Mouse (Mus musculus) Patski (cell line): ENCODE data around the gene Fpr1. TPM values are rescaled to one million over a fixed set of nuclear protein-coding genes. Genes with fewer than 3 reads are reported as not detected.
"Not testable (repeated sequence)": the region's sequence is repeated elsewhere in the genome, so short reads cannot be mapped to it uniquely, and the experiment has no call there.

Source experiments
- ATAC-seq: fragments of 100-300 bp; one replicate; pipeline ENCODE4 v1.8.0; 2021
- CTCF ChIA-PET: fragments of 350-600 bp; sonication (Branson Sonifier 250); formaldehyde crosslinking; loops from one replicate; lab custom pipeline; 2022; ENCODE audit warnings: inconsistent platforms; lab: Charles Lee
- POLR2A ChIA-PET: fragments of 350-600 bp; sonication (Branson Sonifier 250); formaldehyde crosslinking; loops from one replicate; lab custom pipeline; 2022; ENCODE audit warnings: antibody characterized with exemption, inconsistent platforms; lab: Charles Lee
- DNase-seq: peaks from one replicate; pipeline ENCODE4 v3.0.0-alpha.2; 2011; ENCODE audit warnings: low read depth, low spot score
- H3K27me3 ChIP-seq: fragments of 371-371 bp; one replicate; pipeline ENCODE4 v1.5.1; 2021
- CTCF ChIP-seq: fragments of 100-300 bp; IDR thresholded peaks from one replicate; pipeline ENCODE4 v1.5.1; 2021
- in situ Hi-C: fragments of 300-500 bp; cut with MboI; formaldehyde crosslinking; loops from 3 replicates; pipeline ENCODE4 v1.11.1; 2018; ENCODE audit warnings: low pct_unique_long_range_greater_than_20kb, mixed read lengths
- polyA plus RNA-seq: library from polyadenylated mRNA; unstranded; gene quantifications from one replicate; pipeline ENCODE4 v1.2.3, GENCODE M21; 2021

Fpr1 gene
- 0.22 TPM for polyA plus RNA-seq

DNA sequence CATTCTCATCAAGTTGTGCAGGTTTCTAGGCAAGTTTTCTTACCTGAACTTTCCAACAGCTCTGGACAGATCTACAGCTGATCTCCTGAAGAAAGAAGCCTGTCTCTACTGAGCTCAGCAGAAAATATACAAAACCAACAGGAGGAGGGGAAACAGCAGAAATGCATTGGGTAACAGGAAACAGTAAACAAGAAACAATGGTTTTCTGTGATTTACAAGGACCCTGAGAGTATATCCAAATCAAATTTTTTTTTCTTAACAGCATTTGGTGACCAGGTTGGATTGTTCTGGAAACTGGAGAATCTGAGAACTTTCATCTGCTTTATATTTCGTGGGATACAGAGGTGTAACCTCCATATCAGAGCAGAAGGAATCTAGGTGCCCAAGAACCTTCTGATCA, at the start of gene Fpr1:
Gene Fpr1, minus strand, starts transcription at position 101 of the 400 bp plus-strand sequence.
- DNase-seq (no peak), ATAC-seq (no peak)
- POLR2A ChIA-PET: no interaction called here
- in situ Hi-C loops: no loop called here
- TF ChIP-seq CTCF: no peak
- H3K27me3 ChIP-seq: peaks cover 22% of the 10 kb centered on the region
- CTCF ChIA-PET: no interaction called here

DNA sequence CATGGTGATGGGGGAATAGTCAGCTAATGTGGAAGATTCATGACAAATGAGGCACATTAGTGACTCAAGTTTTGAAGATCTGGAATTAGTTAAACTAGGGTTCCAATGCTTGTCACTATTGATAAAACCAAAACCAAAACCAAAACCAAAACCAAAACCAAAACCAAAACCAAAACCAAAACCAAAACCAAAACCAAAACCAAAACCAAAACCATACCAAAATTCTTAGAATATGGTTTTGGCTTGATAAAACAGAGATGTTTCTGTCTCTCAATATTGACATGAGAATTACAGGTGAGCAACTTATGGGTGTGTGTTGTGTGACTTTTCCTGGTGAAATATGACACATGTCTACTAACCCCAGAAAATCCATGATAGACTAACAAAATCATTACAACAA, 34.0 kb upstream of the Fpr1 start:
- ATAC-seq (no peak), DNase-seq (no peak)
- ChIA-PET POLR2A (no interaction called here), CTCF (no interaction called here)
- TF ChIP-seq CTCF: no peak
- H3K27me3 ChIP-seq: peaks cover 13% of the 10 kb centered on the region
- in situ Hi-C loops: no loop called here

DNA sequence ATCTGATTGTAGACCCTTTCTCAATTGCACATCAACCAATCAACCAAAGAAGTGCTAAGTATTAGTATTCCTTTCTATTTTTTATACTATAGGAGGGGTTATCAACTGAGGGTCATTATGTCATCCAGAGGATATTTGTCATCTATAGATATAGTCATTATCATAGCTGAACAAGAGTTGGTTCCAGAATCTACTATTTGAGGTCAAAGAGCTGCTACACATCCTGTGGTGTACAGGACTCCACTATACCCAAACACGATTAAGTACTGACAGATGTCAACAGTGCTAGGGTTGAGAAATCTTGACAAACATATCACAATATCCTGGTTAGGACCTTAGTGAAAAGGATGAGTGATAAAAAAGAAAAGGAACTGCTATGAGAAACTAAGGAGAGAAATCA, 33.6 kb upstream of the Fpr1 start:
- in situ Hi-C loops: no loop called here
- no peak for DNase-seq
- TF ChIP-seq CTCF: no peak
- ChIA-PET POLR2A (no interaction called here), CTCF (no interaction called here)
- peaks cover 13% of the 10 kb centered on the region for H3K27me3 ChIP-seq
- no peak for ATAC-seq

DNA sequence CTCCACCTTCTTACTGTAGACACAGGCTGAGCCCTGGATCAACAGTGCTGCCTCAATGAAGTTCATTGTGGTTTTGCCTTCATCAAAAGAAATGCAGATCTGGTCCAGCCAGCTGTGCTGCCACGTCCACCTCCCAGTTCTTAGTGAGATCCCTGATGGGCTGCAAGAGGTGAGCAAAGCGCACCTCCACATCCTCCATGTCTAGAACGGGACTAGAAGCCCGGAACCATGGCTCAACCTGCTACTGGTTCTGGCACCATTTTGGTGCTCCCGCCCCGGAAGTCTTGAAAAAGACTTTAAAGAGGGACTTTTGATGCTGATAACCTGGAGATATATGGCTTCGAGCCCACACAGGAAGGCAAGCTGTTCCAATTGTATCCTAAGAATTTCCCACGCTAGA, 28.9 kb upstream of the Fpr1 start:
- CTCF ChIA-PET, DNase-seq, POLR2A ChIA-PET, in situ Hi-C loops, ATAC-seq: not testable (repeated sequence)
- peaks cover 13% of the 10 kb centered on the region for H3K27me3 ChIP-seq

DNA sequence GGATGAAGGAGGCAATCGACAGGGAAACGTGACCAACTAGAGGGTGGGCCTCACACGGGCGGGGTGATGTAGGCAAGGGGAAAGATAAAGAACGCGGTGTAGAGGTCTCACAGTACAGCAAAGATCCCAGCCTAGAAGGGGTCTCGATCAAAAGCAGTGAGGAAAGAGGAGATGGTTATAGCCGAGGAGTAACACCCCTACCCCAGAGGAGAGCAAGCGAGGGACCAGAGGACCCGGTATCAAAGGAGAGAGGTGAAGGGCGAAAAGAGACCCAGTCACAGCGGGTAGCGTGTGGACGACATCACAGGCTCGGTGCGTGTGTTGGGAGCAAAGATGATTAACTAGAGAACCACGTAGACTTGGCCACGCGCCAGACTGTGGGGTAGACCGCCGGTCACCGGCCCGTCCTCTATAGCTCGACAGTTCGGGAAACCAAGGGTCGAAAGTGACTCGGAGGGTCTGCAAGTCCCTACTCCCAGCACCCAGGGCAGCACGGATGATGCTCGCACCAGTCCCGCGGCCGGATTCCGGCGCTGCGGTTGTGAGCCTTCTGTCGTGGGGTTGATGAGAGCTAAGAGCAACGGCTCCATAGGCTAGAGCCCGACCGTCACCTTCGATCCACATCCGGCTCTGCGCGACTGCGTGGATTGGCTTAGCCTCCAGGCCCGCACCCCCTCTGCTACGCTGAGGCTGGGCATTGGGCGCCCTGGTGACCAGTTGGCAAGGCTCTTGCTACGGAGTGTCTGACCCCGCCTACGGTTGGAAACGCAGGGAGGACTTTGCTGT, 26.1 kb upstream of the Fpr1 start:
- ChIA-PET POLR2A (no interaction called here), CTCF (no interaction called here)
- DNase-seq: no peak
- ATAC-seq: no peak
- no peak for TF ChIP-seq CTCF
- in situ Hi-C loops: no loop called here
- H3K27me3 ChIP-seq: no peaks in the 10 kb centered on the region

DNA sequence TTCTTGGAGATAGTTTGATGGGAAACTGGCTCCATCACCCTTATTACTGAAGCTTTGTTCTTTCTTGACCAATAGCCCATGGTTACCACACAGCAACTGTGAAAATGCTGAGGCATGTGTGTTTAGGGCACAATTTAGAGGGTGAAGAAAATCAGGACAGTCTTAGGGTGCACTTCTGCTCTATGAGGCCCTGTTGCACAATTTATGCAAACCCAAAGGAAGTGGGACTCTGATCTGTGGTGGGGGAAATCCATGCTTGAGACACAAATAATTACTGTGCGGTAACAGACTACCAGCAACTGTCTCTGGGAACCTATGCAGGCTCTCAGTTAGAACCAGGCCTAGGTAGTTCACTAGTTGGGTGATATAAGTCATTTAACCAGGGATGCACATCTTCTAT, 17.0 kb upstream of the Fpr1 start:
- ATAC-seq: no peak
- in situ Hi-C loops: no loop called here
- CTCF ChIA-PET: interaction anchor here (3.4 kb wide), 1 partner anchor 135 kb away, joined by 11 read pairs; no protein-coding TSS in a partner anchor
- H3K27me3 ChIP-seq: peaks cover 11% of the 10 kb centered on the region
- DNase-seq: no peak
- no peak for TF ChIP-seq CTCF
- POLR2A ChIA-PET: no interaction called here

DNA sequence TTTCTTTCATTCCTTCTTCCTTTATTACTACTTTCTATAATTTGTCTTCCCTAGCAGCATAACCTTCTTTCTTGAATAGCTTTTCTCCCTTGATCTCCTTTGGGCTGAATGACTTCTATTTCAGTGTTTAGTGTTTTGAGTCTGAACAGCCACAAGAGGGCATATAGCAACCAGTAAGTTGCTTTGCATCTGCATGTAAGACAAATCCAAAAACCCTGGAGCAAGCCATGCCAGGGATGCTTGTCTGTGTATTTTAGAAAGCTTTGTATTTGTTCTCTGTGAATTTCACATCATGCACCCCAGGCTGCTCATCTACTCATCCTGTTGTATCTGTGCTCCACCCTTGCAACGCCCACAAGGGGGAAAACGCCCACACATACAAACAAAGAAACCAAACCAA, 15.5 kb upstream of the Fpr1 start:
- in situ Hi-C loops: no loop called here
- CTCF ChIA-PET: interaction anchor here (0.9 to 3.4 kb wide), 5 partner anchors 19 to 133 kb away, joined by 3 to 11 read pairs (median 3); no protein-coding TSS in a partner anchor

DNA sequence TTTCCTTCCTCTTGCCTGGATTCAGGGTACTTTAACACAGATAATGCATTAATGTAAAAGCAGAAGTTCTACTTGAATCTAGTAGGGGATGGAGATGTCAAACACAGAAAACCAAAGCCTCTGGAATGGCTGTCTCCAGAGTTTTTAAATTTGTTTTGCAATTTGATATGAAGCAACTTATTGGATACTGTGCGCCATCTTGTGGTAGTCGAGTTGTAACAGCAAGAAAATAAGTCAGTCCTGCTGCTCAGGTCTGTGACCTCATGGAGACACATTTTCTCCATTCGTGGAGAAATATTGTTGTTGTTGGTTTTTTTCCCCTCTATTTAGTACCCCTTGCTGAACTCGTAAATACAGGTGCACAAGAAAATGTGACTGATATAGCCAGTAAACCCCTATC, 12.3 kb upstream of the Fpr1 start:
- H3K27me3 ChIP-seq: peaks cover 11% of the 10 kb centered on the region
- ChIA-PET POLR2A (no interaction called here), CTCF (interaction anchor here (1.9 kb wide), 1 partner anchor 130 kb away, joined by 7 read pairs; no protein-coding TSS in a partner anchor)
- DNase-seq: peak; percentile 19
- in situ Hi-C loops: no loop called here
- no peak for ATAC-seq
- peak; percentile 69 for TF ChIP-seq CTCF

More for the DNA sequence above, 15.5 kb upstream of the Fpr1 start:
- POLR2A ChIA-PET: no interaction called here
- DNase-seq (no peak), ATAC-seq (no peak)
- peak; percentile 53 for TF ChIP-seq CTCF
- peaks cover 11% of the 10 kb centered on the region for H3K27me3 ChIP-seq

DNA sequence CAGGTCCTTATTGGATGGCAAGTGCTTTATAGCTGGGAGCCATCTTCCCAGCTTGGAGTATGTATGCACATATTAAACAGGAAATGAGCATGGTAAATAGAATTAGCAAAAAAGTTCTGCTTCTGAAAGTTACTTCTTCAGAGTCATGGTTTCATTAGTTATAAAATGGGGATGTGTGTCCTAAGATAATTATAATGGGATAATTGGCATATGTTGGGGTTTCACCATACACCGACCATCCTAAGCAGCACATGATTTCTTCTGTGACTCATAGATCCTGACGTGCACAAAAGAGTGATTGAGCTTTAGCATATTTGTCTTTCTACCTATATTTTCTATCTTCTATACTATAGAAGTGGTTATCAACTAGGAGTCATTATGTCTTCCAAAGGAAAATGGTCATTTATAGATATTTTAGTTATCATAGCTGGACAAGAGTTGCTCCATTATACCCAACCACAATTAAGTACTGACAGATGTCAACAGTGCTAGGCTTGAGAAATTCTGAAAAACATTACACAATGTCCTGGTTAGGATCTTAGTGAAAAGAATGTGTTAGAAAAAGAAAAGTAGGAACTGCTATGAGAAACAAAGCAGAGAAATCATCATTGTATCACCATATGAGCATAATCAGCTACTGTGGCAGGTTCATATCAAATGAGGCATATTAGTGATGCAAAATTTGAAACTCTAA, 6.1 kb upstream of the Fpr1 start:
- CTCF ChIA-PET: interaction anchor here (1.1 kb wide), 1 partner anchor 9 kb away, joined by 3 read pairs; no protein-coding TSS in a partner anchor

DNA sequence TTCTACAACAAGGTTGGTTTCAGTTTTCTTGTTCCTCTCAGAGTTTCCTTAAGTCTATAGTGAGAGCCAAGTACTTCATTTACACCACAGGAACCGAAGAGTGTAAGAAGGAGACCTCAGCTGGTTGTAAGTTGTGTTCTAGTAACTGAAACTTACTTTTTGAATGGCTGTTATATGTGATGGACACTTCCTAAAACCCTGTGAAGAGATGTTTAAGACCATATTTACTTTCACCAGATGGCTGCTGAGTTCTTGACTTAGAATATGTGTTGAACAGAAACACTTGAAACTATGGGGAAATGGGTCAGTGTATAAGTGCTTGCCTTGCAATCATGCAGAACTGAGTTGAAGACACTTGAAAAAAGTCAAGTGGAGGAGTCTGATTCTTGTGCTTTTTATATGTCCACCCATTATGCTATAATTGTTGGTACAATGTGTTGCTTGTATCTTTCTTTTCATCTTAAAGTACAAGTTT, 4.1 kb upstream of the Fpr1 start, which contains the start of the genes Fpr2 and Fpr3:
Gene Fpr2, plus strand, starts transcription at position 51 of the 475 bp plus-strand sequence.
Gene Fpr3, plus strand, starts transcription at position 79 of the 475 bp plus-strand sequence.
- in situ Hi-C loops: no loop called here
- ATAC-seq: no peak
- CTCF ChIA-PET: no interaction called here

More for the DNA sequence above, 6.1 kb upstream of the Fpr1 start:
- no peak for TF ChIP-seq CTCF
- in situ Hi-C loops: loop anchor here (5.0 kb wide), 1 partner anchor 118 kb away; no protein-coding TSS in a partner anchor
- DNase-seq (no peak), ATAC-seq (no peak)
- peaks cover 13% of the 10 kb centered on the region for H3K27me3 ChIP-seq
- POLR2A ChIA-PET: no interaction called here

More for the DNA sequence above, 4.1 kb upstream of the Fpr1 start, which contains the start of the genes Fpr2 and Fpr3:
- POLR2A ChIA-PET: no interaction called here
- no peak for DNase-seq
- no peak for TF ChIP-seq CTCF
- peaks cover 18% of the 10 kb centered on the region for H3K27me3 ChIP-seq
